In genomic region chr1:21344253-21344652, GRCm38 (mm10) we compare ENCODE assay signal across 9 mouse cellular contexts. TPM values are rescaled to one million over a fixed set of nuclear protein-coding genes. Genes with fewer than 3 reads are reported as not detected.
A peak's percentile ranks its signal among the peaks of the same experiment; 100 is the strongest.
DNase-seq lines count a peak whose midpoint lies in the region; ATAC-seq and TF ChIP-seq lines count a peak whose summit lies in the region.
"Had no signal": no experiment of that assay in that cellular context is flagged by ENCODE, and none has a peak within 500 bp of the region (broad histone marks: within the 10 kb centered on the region; RNA-seq: fewer than 3 reads in every experiment).

No protein-coding gene starts in this region.

- H3K36me3 ChIP-seq in heart, embryonic 11.5 days (ENCODE audit: control insufficient read depth, insufficient read depth, low read length), result no peaks in the 10 kb centered on the region
- no peaks in the 10 kb centered on the region for H3K36me3 ChIP-seq in hindbrain, postnatal 0 days (ENCODE audit: insufficient read depth, low read length)
- H3K36me3 ChIP-seq: limb, embryonic 12.5 days had no signal

- H3K9me3 ChIP-seq in heart, embryonic 11.5 days (replicated peaks; ENCODE audit: control insufficient read depth, low read length), result no peaks in the 10 kb centered on the region
- H3K9me3 ChIP-seq in hindbrain, postnatal 0 days (ENCODE audit: low read length), result no peaks in the 10 kb centered on the region
- H3K9me3 ChIP-seq: limb, embryonic 12.5 days had no signal

- WGBS in heart, embryonic 11.5 days (ENCODE audit: insufficient replicate concordance), result 59% methylated on average over 4 of the region's 4 CpGs
- 62% methylated on average over 4 of the region's 4 CpGs for WGBS in hindbrain, postnatal 0 days

- peak; percentile 86 for TF ChIP-seq CTCF in hindbrain, postnatal 0 days (IDR thresholded peaks at IDR 0.05; ENCODE audit: low read depth)

- no peak overlapping the region for H3K9ac ChIP-seq in heart, embryonic 11.5 days (ENCODE audit: low read depth, low read length)
- no peak overlapping the region for H3K9ac ChIP-seq in hindbrain, postnatal 0 days (replicated peaks; ENCODE audit: low read length)
- H3K9ac ChIP-seq: limb, embryonic 12.5 days had no signal

- H3K27me3 ChIP-seq in heart, embryonic 11.5 days (ENCODE audit: control insufficient read depth, insufficient read depth, low read length), result no peaks in the 10 kb centered on the region
- H3K27me3 ChIP-seq in hindbrain, postnatal 0 days (ENCODE audit: insufficient read depth, low read length), result no peaks in the 10 kb centered on the region
- H3K27me3 ChIP-seq: limb, embryonic 12.5 days had no signal

- H3K4me2 ChIP-seq in heart, embryonic 11.5 days, result no peak overlapping the region
- no peak overlapping the region for H3K4me2 ChIP-seq in hindbrain, postnatal 0 days (ENCODE audit: low read depth, low read length)
- H3K4me2 ChIP-seq: limb, embryonic 12.5 days had no signal

- no peak overlapping the region for H3K27ac ChIP-seq in heart, embryonic 11.5 days (ENCODE audit: low read depth, low read length)
- no peak overlapping the region for H3K27ac ChIP-seq in hindbrain, postnatal 0 days
- H3K27ac ChIP-seq: limb, embryonic 12.5 days had no signal

- ATAC-seq in heart, embryonic 11.5 days (replicated peaks; ENCODE audit: insufficient number of reproducible peaks, low FRiP score, low TSS enrichment), result no peak
- ATAC-seq in hindbrain, postnatal 0 days, result 0 out of 2 replicates have a peak, but pooled peaks have one; percentile 59

- DNase-seq in heart, adult 18-20 months, result peak; percentile 48 to 78
- peak; percentile 69 for DNase-seq in adipocyte (ENCODE audit: low spot score)
- DNase-seq in embryo, embryonic 10.5 days (ENCODE audit: low spot score), result peak; percentile 60
- peak; percentile 81 for DNase-seq in hindbrain, postnatal 0 days (ENCODE audit: low spot score)
- peak; percentile 9 for DNase-seq in left cerebral cortex, adult 11 months (ENCODE audit: low spot score)
- DNase-seq in lung, postnatal 36 days, result peak; percentile 72
- peak; percentile 44 for DNase-seq in right cerebral cortex, postnatal 25 days

- H3K4me3 ChIP-seq in heart, embryonic 11.5 days (ENCODE audit: low read depth, low read length), result no peak overlapping the region
- H3K4me3 ChIP-seq in hindbrain, postnatal 0 days (ENCODE audit: low read length), result no peak overlapping the region
- H3K4me3 ChIP-seq: limb, embryonic 12.5 days had no signal

- H3K4me1 ChIP-seq in heart, embryonic 11.5 days (ENCODE audit: control insufficient read depth, insufficient read depth, low read length), result no peaks in the 10 kb centered on the region
- no peaks in the 10 kb centered on the region for H3K4me1 ChIP-seq in hindbrain, postnatal 0 days (ENCODE audit: insufficient read depth, low read length)
- H3K4me1 ChIP-seq: limb, embryonic 12.5 days had no signal

RNA-seq across cellular contexts. Expression of gene Khdc1a, which starts 5.2 kb away (rescaled TPM):
- total RNA-seq in heart, adult 18-20 months (2021), result not detected
- not detected in 2 replicates for polyA plus RNA-seq in heart, embryonic 11.5 days (2014; fragmentation: Nextera tagmentation; extraction: Ambion mirVana)
- not detected in 2 replicates for total RNA-seq in hindbrain, postnatal 0 days (2014; rRNA removed)
- not detected in 2 replicates for polyA plus RNA-seq in hindbrain, postnatal 0 days (2015; fragmentation: Nextera tagmentation; extraction: Ambion mirVana)
- polyA plus RNA-seq: limb, embryonic 12.5 days had no signal

RNA-seq across cellular contexts. Expression of gene Khdc1c, which starts 23.9 kb away (rescaled TPM):
- total RNA-seq in heart, adult 18-20 months (2021), result not detected
- polyA plus RNA-seq in heart, embryonic 11.5 days (2014; fragmentation: Nextera tagmentation; extraction: Ambion mirVana), result not detected in 2 replicates
- not detected in 2 replicates for total RNA-seq in hindbrain, postnatal 0 days (2014; rRNA removed)
- polyA plus RNA-seq in hindbrain, postnatal 0 days (2015; fragmentation: Nextera tagmentation; extraction: Ambion mirVana), result not detected in 2 replicates
- polyA plus RNA-seq: limb, embryonic 12.5 days had no signal

RNA-seq across cellular contexts. Expression of gene Khdc1b, which starts 39.1 kb away (rescaled TPM):
- not detected for total RNA-seq in heart, adult 18-20 months (2021)
- polyA plus RNA-seq in heart, embryonic 11.5 days (2014; fragmentation: Nextera tagmentation; extraction: Ambion mirVana), result 0.15 TPM in 1 of 2 replicates, not detected in the other
- not detected in 2 replicates for total RNA-seq in hindbrain, postnatal 0 days (2014; rRNA removed)
- 0.10 TPM in 1 of 2 replicates, not detected in the other for polyA plus RNA-seq in hindbrain, postnatal 0 days (2015; fragmentation: Nextera tagmentation; extraction: Ambion mirVana)

Comparison
In these comparisons a context has a peak if more than half of its experiments do, and no peak if none do; other contexts are left out.
1. DNase-seq: peak in every context shown above with its lines; median percentile 81 in hindbrain, postnatal 0 days; 72 in lung, postnatal 36 days; 69 in adipocyte; 63 in heart, adult 18-20 months; 60 in embryo, embryonic 10.5 days; 44 in right cerebral cortex, postnatal 25 days; 9 in left cerebral cortex, adult 11 months.